Mouse (Mus musculus): Measurements from ENCODE around the gene Krtap5-4.
"Not testable (repeated sequence)": the region's sequence is repeated elsewhere in the genome, so short reads cannot be mapped to it uniquely, and the experiment has no call there.

The Krtap5-4 gene

GRCm38 (mm10) chr7:142322641-142323040 is 19.3 kb downstream of the Krtap5-4 start:
- no peak for DNase-seq

- no peak for DNase-seq
These were observed 20.2 kb downstream of the Krtap5-4 start for GRCm38 (mm10) chr7:142323396-142324117.

GRCm38 (mm10) chr7:142326714-142327445 is 23.5 kb downstream of the Krtap5-4 start:
- no peak for DNase-seq

GRCm38 (mm10) chr7:142328507-142328906 is 25.2 kb downstream of the Krtap5-4 start:
- no peak for DNase-seq

- DNase-seq, result peak; percentile 80
These were observed 26.9 kb downstream of the Krtap5-4 start for GRCm38 (mm10) chr7:142330271-142330724.

- no peak for DNase-seq
These were observed 27.9 kb downstream of the Krtap5-4 start for GRCm38 (mm10) chr7:142331281-142331680.

GRCm38 (mm10) chr7:142332741-142333140 is 29.4 kb downstream of the Krtap5-4 start:
- DNase-seq, result not testable (repeated sequence)

GRCm38 (mm10) chr7:142334246-142334645 is 30.9 kb downstream of the Krtap5-4 start:
- peak; percentile 86 for DNase-seq

GRCm38 (mm10) chr7:142335151-142335550 is 31.8 kb downstream of the Krtap5-4 start:
- DNase-seq, result no peak

GRCm38 (mm10) chr7:142340269-142340970 is 37.1 kb downstream of the Krtap5-4 start:
- DNase-seq, result no peak

GRCm38 (mm10) chr7:142341564-142342246 is 38.4 kb downstream of the Krtap5-4 start:
- DNase-seq, result no peak

- DNase-seq, result no peak
These were observed 38.9 kb downstream of the Krtap5-4 start for GRCm38 (mm10) chr7:142342247-142342640.

GRCm38 (mm10) chr7:142347542-142347941 is 44.2 kb downstream of the Krtap5-4 start:
- no peak for DNase-seq

GRCm38 (mm10) chr7:142349308-142349961 is 46.1 kb downstream of the Krtap5-4 start:
- DNase-seq, result no peak

GRCm38 (mm10) chr7:142351569-142351968 is 48.2 kb downstream of the Krtap5-4 start:
- no peak for DNase-seq

GRCm38 (mm10) chr7:142353854-142354253 is 50.5 kb downstream of the Krtap5-4 start:
- no peak for DNase-seq

Data from kidney, adult 9 months (tissue).